Mouse (Mus musculus) 3T3-L1 (cell line): ENCODE data around the gene Dkk3.

Experiments
- DNase-seq: peaks from one replicate; pipeline ENCODE4 v3.0.0-alpha.2; 2015; ENCODE audit warnings: low read depth, low spot score

Dkk3 gene

DNA sequence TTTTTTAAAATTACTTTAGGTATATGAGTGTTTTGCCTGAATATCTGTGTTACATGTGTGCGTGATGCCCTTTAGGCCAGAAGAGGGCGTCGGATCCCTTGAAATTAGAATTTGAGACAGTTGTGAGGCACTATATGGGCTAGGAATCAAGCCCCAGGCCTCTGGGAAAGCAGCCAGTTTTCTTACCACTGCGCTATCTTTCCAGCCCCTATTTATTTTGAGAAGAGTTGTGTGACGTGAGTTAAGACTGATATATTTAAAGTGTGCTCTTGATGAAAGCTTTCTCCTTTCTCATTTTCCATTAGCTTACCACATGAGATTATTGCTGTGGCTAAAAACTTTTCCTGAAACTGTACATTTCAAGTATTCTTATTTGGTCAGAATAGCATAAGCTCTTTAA, 84.0 kb downstream of the Dkk3 start:
- no peak for DNase-seq
